12 mouse cellular contexts compared by ENCODE assay signal in genomic region chr12:117663637-117664036, GRCm38 (mm10).
DNase-seq lines count a peak whose midpoint lies in the region; ATAC-seq and TF ChIP-seq lines count a peak whose summit lies in the region.
"Had no signal": no experiment of that assay in that cellular context is flagged by ENCODE, and none has a peak within 500 bp of the region (broad histone marks: within the 10 kb centered on the region; RNA-seq: fewer than 3 reads in every experiment).

No protein-coding gene starts in this region.

- TF ChIP-seq CTCF in heart, adult 2 months (IDR thresholded peaks at IDR 0.05), result no peak
- no peak for TF ChIP-seq CTCF in kidney, adult 2 months (conservative IDR thresholded peaks at IDR 0.05; ENCODE audit: insufficient read depth, insufficient read length, low read depth, low read length)

- no peak overlapping the region for H3K4me3 ChIP-seq in embryonic facial prominence, embryonic 14.5 days (ENCODE audit: low read depth, low read length)
- H3K4me3 ChIP-seq in embryonic facial prominence, embryonic 10.5 days, result no peak overlapping the region
- peak overlapping the region; percentile 24; the same call in 1 of the 2 replicates for H3K4me3 ChIP-seq in heart, adult 2 months
- no peak overlapping the region for H3K4me3 ChIP-seq in kidney, adult 2 months (ENCODE audit: insufficient read depth, low read depth, low read length)
- no peak overlapping the region for H3K4me3 ChIP-seq in lung, embryonic 15.5 days
- H3K4me3 ChIP-seq: embryonic facial prominence, embryonic 12.5 days; midbrain, embryonic 10.5 days had no signal

- ATAC-seq in embryonic facial prominence, embryonic 14.5 days (ENCODE audit: low read depth), result no peak
- peak; percentile 83 for ATAC-seq in lung, embryonic 15.5 days (ENCODE audit: borderline replicate concordance, extremely low read depth, low FRiP score, low TSS enrichment)
- no peak for ATAC-seq in monocyte, adult 5-6 weeks (replicated peaks; ENCODE audit: insufficient number of reproducible peaks, low FRiP score, low TSS enrichment, poor library complexity, severe bottlenecking)
- ATAC-seq: Patski had no signal

- no peaks in the 10 kb centered on the region for H3K36me3 ChIP-seq in embryonic facial prominence, embryonic 14.5 days (ENCODE audit: control insufficient read depth, insufficient read depth, low read length)
- no peaks in the 10 kb centered on the region for H3K36me3 ChIP-seq in embryonic facial prominence, embryonic 10.5 days (replicated peaks)
- H3K36me3 ChIP-seq in heart, adult 2 months (ENCODE audit: control insufficient read depth, insufficient read depth, low read length), result peaks cover 49% of the 10 kb centered on the region
- no peaks in the 10 kb centered on the region for H3K36me3 ChIP-seq in kidney, adult 2 months (ENCODE audit: control insufficient read depth, insufficient read depth, low read length)
- no peaks in the 10 kb centered on the region for H3K36me3 ChIP-seq in lung, embryonic 15.5 days
- H3K36me3 ChIP-seq: embryonic facial prominence, embryonic 12.5 days; midbrain, embryonic 10.5 days had no signal

- H3K27me3 ChIP-seq in embryonic facial prominence, embryonic 14.5 days (replicated peaks; ENCODE audit: control insufficient read depth, insufficient read depth, low read length), result no peaks in the 10 kb centered on the region
- no peaks in the 10 kb centered on the region for H3K27me3 ChIP-seq in embryonic facial prominence, embryonic 10.5 days (replicated peaks; ENCODE audit: low read depth, poor library complexity, severe bottlenecking)
- H3K27me3 ChIP-seq in heart, adult 2 months (ENCODE audit: control insufficient read depth, insufficient read depth, low read length), result no peaks in the 10 kb centered on the region
- H3K27me3 ChIP-seq in kidney, adult 2 months (replicated peaks; ENCODE audit: control insufficient read depth, insufficient read depth, low read length), result no peaks in the 10 kb centered on the region
- H3K27me3 ChIP-seq in lung, embryonic 15.5 days, result no peaks in the 10 kb centered on the region
- H3K27me3 ChIP-seq: embryonic facial prominence, embryonic 12.5 days had no signal

- peak; percentile 71; the same call in 1 of the 2 replicates for TF ChIP-seq POLR2A in heart, adult 2 months (IDR thresholded peaks at IDR 0.05; ENCODE audit: insufficient read depth, low read depth, low read length)
- no peak for TF ChIP-seq POLR2A in kidney, adult 2 months (IDR thresholded peaks at IDR 0.05; ENCODE audit: low read depth, low read length)

- peak; percentile 32 for DNase-seq in embryonic facial prominence, embryonic 14.5 days (ENCODE audit: low spot score)
- DNase-seq in embryonic facial prominence, embryonic 10.5 days (ENCODE audit: low spot score), result no peak
- peak in 1 of 2 experiments; percentile 73 for DNase-seq in heart, adult 2 months
- peak; percentile 83 for DNase-seq in kidney, adult 2 months
- no peak for DNase-seq in left cerebral cortex, adult 8-10 months (ENCODE audit: low spot score in 2 of 2)
- DNase-seq in cerebellum, postnatal 25 days, result no peak
- DNase-seq: cerebellum, adult 11-12 months had no signal

- intact Hi-C loops in heart, adult 2 months (cut with DNase I), result loop anchor here (1.0 to 5.0 kb wide), 4 partner anchors 15 to 206 kb away; no protein-coding TSS in a partner anchor

- no peak overlapping the region for H3K27ac ChIP-seq in embryonic facial prominence, embryonic 14.5 days (replicated peaks; ENCODE audit: low read depth, low read length)
- no peak overlapping the region for H3K27ac ChIP-seq in embryonic facial prominence, embryonic 10.5 days (replicated peaks)
- peak overlapping the region; percentile 82 for H3K27ac ChIP-seq in heart, adult 2 months
- H3K27ac ChIP-seq in kidney, adult 2 months (ENCODE audit: insufficient read depth, low read depth, low read length), result peak overlapping the region; percentile 84
- H3K27ac ChIP-seq in lung, embryonic 15.5 days, result peak overlapping the region; percentile 59
- H3K27ac ChIP-seq: embryonic facial prominence, embryonic 12.5 days; midbrain, embryonic 10.5 days had no signal

- TF ChIP-seq EP300 in heart, adult 2 months (IDR thresholded peaks at IDR 0.05; ENCODE audit: insufficient read depth, low read depth, low read length), result peak; percentile 90

- no peak overlapping the region for H3K4me2 ChIP-seq in embryonic facial prominence, embryonic 14.5 days (ENCODE audit: low read depth, low read length)
- H3K4me2 ChIP-seq in lung, embryonic 15.5 days, result no peak overlapping the region
- H3K4me2 ChIP-seq: embryonic facial prominence, embryonic 12.5 days had no signal

- 34% methylated on average over 5 of the region's 5 CpGs for WGBS in embryonic facial prominence, embryonic 14.5 days
- 37% methylated on average over 5 of the region's 5 CpGs for WGBS in embryonic facial prominence, embryonic 10.5 days
- 38% methylated on average over 5 of the region's 5 CpGs for WGBS in heart, adult 2 months
- 61% methylated on average over 5 of the region's 5 CpGs for WGBS in kidney, adult 2 months
- WGBS in lung, embryonic 15.5 days, result 32% methylated on average over 5 of the region's 5 CpGs

- no peaks in the 10 kb centered on the region for H3K9me3 ChIP-seq in embryonic facial prominence, embryonic 14.5 days (ENCODE audit: control insufficient read depth, low read length)
- H3K9me3 ChIP-seq in embryonic facial prominence, embryonic 10.5 days, result no peaks in the 10 kb centered on the region
- no peaks in the 10 kb centered on the region for H3K9me3 ChIP-seq in lung, embryonic 15.5 days
- H3K9me3 ChIP-seq: embryonic facial prominence, embryonic 12.5 days; midbrain, embryonic 10.5 days had no signal

- H3K9ac ChIP-seq in embryonic facial prominence, embryonic 14.5 days (ENCODE audit: low read depth, low read length), result no peak overlapping the region
- H3K9ac ChIP-seq in heart, adult 2 months (ENCODE audit: low read depth, low read length), result no peak overlapping the region
- H3K9ac ChIP-seq in lung, embryonic 15.5 days, result no peak overlapping the region
- H3K9ac ChIP-seq: embryonic facial prominence, embryonic 12.5 days had no signal

- H3K4me1 ChIP-seq in embryonic facial prominence, embryonic 14.5 days (ENCODE audit: control insufficient read depth, insufficient read depth, low read length), result peaks cover 4% of the 10 kb centered on the region; the same call in 1 of the 2 replicates
- peaks cover 16% of the 10 kb centered on the region for H3K4me1 ChIP-seq in embryonic facial prominence, embryonic 10.5 days
- peaks cover 26% of the 10 kb centered on the region for H3K4me1 ChIP-seq in heart, adult 2 months (ENCODE audit: control insufficient read depth, insufficient read depth, low read length)
- H3K4me1 ChIP-seq in kidney, adult 2 months (ENCODE audit: control insufficient read depth, insufficient read depth, low read length), result peaks cover 5% of the 10 kb centered on the region; the same call in 1 of the 2 replicates
- peaks cover 12% of the 10 kb centered on the region for H3K4me1 ChIP-seq in lung, embryonic 15.5 days
- H3K4me1 ChIP-seq: embryonic facial prominence, embryonic 12.5 days had no signal

- H3K79me2 ChIP-seq in heart, adult 2 months (replicated peaks; ENCODE audit: control insufficient read depth, insufficient read depth, low read length), result peaks cover 9% of the 10 kb centered on the region

Comparison
In these comparisons a context has a peak if more than half of its experiments do, and no peak if none do; other contexts are left out.
1. DNase-seq: peak in embryonic facial prominence, embryonic 14.5 days (single experiment) and kidney, adult 2 months (single experiment); none in embryonic facial prominence, embryonic 10.5 days (single experiment), left cerebral cortex, adult 8-10 months (0 of 2) and cerebellum, postnatal 25 days (0 of 2).
2. H3K27ac ChIP-seq: peak in heart, adult 2 months (single experiment), kidney, adult 2 months (single experiment) and lung, embryonic 15.5 days (single experiment); none in embryonic facial prominence, embryonic 14.5 days (single experiment) and embryonic facial prominence, embryonic 10.5 days (single experiment).